Mouse (Mus musculus): ENCODE measurements around the gene Tmem53.
"Not testable (repeated sequence)": the region's sequence is repeated elsewhere in the genome, so short reads cannot be mapped to it uniquely, and the experiment has no call there.

The Tmem53 gene

GRCm38 (mm10) chr4:117250982-117251381 is 769 bp upstream of the Tmem53 start:
- no peak for DNase-seq (ENCODE audit: low read depth, low spot score)

GRCm38 (mm10) chr4:117252351-117252750 is 600 bp downstream of the Tmem53 start:
- peak; percentile 66 for DNase-seq (ENCODE audit: low read depth, low spot score)

GRCm38 (mm10) chr4:117252755-117253154 is 1.0 kb downstream of the Tmem53 start:
- DNase-seq (ENCODE audit: low read depth, low spot score), result no peak

GRCm38 (mm10) chr4:117253218-117254016 is 1.7 kb downstream of the Tmem53 start:
- no peak for DNase-seq (ENCODE audit: low read depth, low spot score)

GRCm38 (mm10) chr4:117254017-117254627 is 2.4 kb downstream of the Tmem53 start:
- no peak for DNase-seq (ENCODE audit: low read depth, low spot score)

GRCm38 (mm10) chr4:117254672-117255071 is 2.9 kb downstream of the Tmem53 start:
- no peak for DNase-seq (ENCODE audit: low read depth, low spot score)

- DNase-seq (ENCODE audit: low read depth, low spot score), result not testable (repeated sequence)
Observed at GRCm38 (mm10) chr4:117259909-117260308, 8.2 kb downstream of the Tmem53 start.

GRCm38 (mm10) chr4:117261222-117261621 is 9.5 kb downstream of the Tmem53 start:
- DNase-seq (ENCODE audit: low read depth, low spot score), result no peak

GRCm38 (mm10) chr4:117262101-117262913 is 10.6 kb downstream of the Tmem53 start:
- DNase-seq (ENCODE audit: low read depth, low spot score), result no peak

GRCm38 (mm10) chr4:117262987-117263386 is 11.2 kb downstream of the Tmem53 start:
- no peak for DNase-seq (ENCODE audit: low read depth, low spot score)

- peak; percentile 85 for DNase-seq (ENCODE audit: low read depth, low spot score)
Observed at GRCm38 (mm10) chr4:117267284-117267683, 15.5 kb downstream of the Tmem53 start.

- no peak for DNase-seq (ENCODE audit: low read depth, low spot score)
Observed at GRCm38 (mm10) chr4:117267831-117268437, 16.2 kb downstream of the Tmem53 start.

GRCm38 (mm10) chr4:117270278-117270677 is 18.5 kb downstream of the Tmem53 start:
- DNase-seq (ENCODE audit: low read depth, low spot score), result peak; percentile 82

GRCm38 (mm10) chr4:117272459-117272858 is 20.7 kb downstream of the Tmem53 start:
- no peak for DNase-seq (ENCODE audit: low read depth, low spot score)

- no peak for DNase-seq (ENCODE audit: low read depth, low spot score)
Observed at GRCm38 (mm10) chr4:117274720-117275119, 23.0 kb downstream of the Tmem53 start.

GRCm38 (mm10) chr4:117276281-117276711 is 24.5 kb downstream of the Tmem53 start:
- DNase-seq (ENCODE audit: low read depth, low spot score), result no peak

- no peak for DNase-seq (ENCODE audit: low read depth, low spot score)
Observed at GRCm38 (mm10) chr4:117277021-117277420, 25.3 kb downstream of the Tmem53 start.

GRCm38 (mm10) chr4:117277687-117278086 is 25.9 kb downstream of the Tmem53 start:
- DNase-seq (ENCODE audit: low read depth, low spot score), result no peak

GRCm38 (mm10) chr4:117278381-117279252 is 26.9 kb downstream of the Tmem53 start:
- no peak for DNase-seq (ENCODE audit: low read depth, low spot score)

- DNase-seq (ENCODE audit: low read depth, low spot score), result no peak
Observed at GRCm38 (mm10) chr4:117279253-117279642, 27.5 kb downstream of the Tmem53 start.
